Mouse (Mus musculus) hindlimb bud, embryonic 11.5 days (tissue): Measurements from ENCODE around the gene Ppip5k2.

Experiments used
- DNase-seq: peaks from one replicate; pipeline ENCODE4 v3.0.0-alpha.2; 2012; ENCODE audit warnings: low read depth, low spot score; ENCODE audit errors: extremely low spot score

Gene Ppip5k2

GRCm38 (mm10) chr1:97759841-97760240 is 10.4 kb downstream of the Ppip5k2 start:
- DNase-seq, result no peak

- DNase-seq, result no peak
These were observed 15.8 kb downstream of the Ppip5k2 start for GRCm38 (mm10) chr1:97754392-97754791.

GRCm38 (mm10) chr1:97753216-97753615 is 17.0 kb downstream of the Ppip5k2 start:
- DNase-seq, result no peak

- no peak for DNase-seq
These were observed 22.0 kb downstream of the Ppip5k2 start for GRCm38 (mm10) chr1:97748163-97748562.

GRCm38 (mm10) chr1:97746261-97746660 is 23.9 kb downstream of the Ppip5k2 start:
- DNase-seq, result no peak

- no peak for DNase-seq
These were observed 24.5 kb downstream of the Ppip5k2 start for GRCm38 (mm10) chr1:97745712-97746111.

- no peak for DNase-seq
These were observed 27.1 kb downstream of the Ppip5k2 start for GRCm38 (mm10) chr1:97743063-97743462.

- no peak for DNase-seq
These were observed 40.9 kb downstream of the Ppip5k2 start for GRCm38 (mm10) chr1:97729339-97729738.

- no peak for DNase-seq
These were observed 43.5 kb downstream of the Ppip5k2 start for GRCm38 (mm10) chr1:97726730-97727129.

GRCm38 (mm10) chr1:97718440-97718839 is 51.8 kb downstream of the Ppip5k2 start:
- DNase-seq, result no peak

- DNase-seq, result no peak
These were observed 55.8 kb downstream of the Ppip5k2 start for GRCm38 (mm10) chr1:97714334-97714868.

GRCm38 (mm10) chr1:97710520-97710919 is 59.7 kb downstream of the Ppip5k2 start:
- DNase-seq, result no peak

- no peak for DNase-seq
These were observed 64.8 kb downstream of the Ppip5k2 start for GRCm38 (mm10) chr1:97705389-97705788.

- DNase-seq, result no peak
These were observed 65.6 kb downstream of the Ppip5k2 start for GRCm38 (mm10) chr1:97704646-97705045.

- no peak for DNase-seq
These were observed 71.1 kb downstream of the Ppip5k2 start for GRCm38 (mm10) chr1:97698956-97699570.

- no peak for DNase-seq
These were observed 72.9 kb downstream of the Ppip5k2 start for GRCm38 (mm10) chr1:97697273-97697672.

GRCm38 (mm10) chr1:97693825-97694224 is 76.4 kb downstream of the Ppip5k2 start:
- no peak for DNase-seq

GRCm38 (mm10) chr1:97688756-97689155 is 81.5 kb downstream of the Ppip5k2 start:
- peak; percentile 30 for DNase-seq

GRCm38 (mm10) chr1:97676526-97677177 is 93.6 kb downstream of the Ppip5k2 start:
- no peak for DNase-seq

GRCm38 (mm10) chr1:97676115-97676514 is 94.1 kb downstream of the Ppip5k2 start:
- no peak for DNase-seq

- no peak for DNase-seq
These were observed 97.4 kb downstream of the Ppip5k2 start for GRCm38 (mm10) chr1:97672849-97673248.

- no peak for DNase-seq
These were observed 102.9 kb downstream of the Ppip5k2 start for GRCm38 (mm10) chr1:97667288-97667687.
